Mouse (Mus musculus) heart, embryonic 10.5 days (tissue): ENCODE measurements around the gene Lrrc41. TPM values are rescaled to one million over a fixed set of nuclear protein-coding genes. Genes with fewer than 3 reads are reported as not detected.

Source experiments
- DNase-seq: peaks from one replicate; pipeline ENCODE4 v3.0.0-alpha.2; 2017; ENCODE audit warnings: low spot score
- H3K27ac ChIP-seq: fragments of 300-500 bp; sonication (generic); 2 replicates; pipeline ENCODE4 v1.5.1; 2016; ENCODE audit warnings: mild to moderate bottlenecking
- H3K27me3 ChIP-seq: fragments of 300-500 bp; sonication (generic); 2 replicates; pipeline ENCODE4 v1.6.1; 2016; ENCODE audit warnings: mild to moderate bottlenecking; ENCODE audit not compliant: poor library complexity, insufficient read depth, severe bottlenecking
- H3K36me3 ChIP-seq: fragments of 300-500 bp; sonication (generic); 2 replicates; pipeline ENCODE4 v1.6.1; 2016; ENCODE audit warnings: mild to moderate bottlenecking, moderate library complexity
- H3K4me1 ChIP-seq: fragments of 300-500 bp; sonication (generic); 2 replicates; pipeline ENCODE4 v1.6.1; 2016; ENCODE audit warnings: mild to moderate bottlenecking
- H3K4me3 ChIP-seq: fragments of 300-500 bp; sonication (generic); 2 replicates; pipeline ENCODE4 v1.5.1; 2016; ENCODE audit warnings: mild to moderate bottlenecking, moderate library complexity
- H3K9me3 ChIP-seq: fragments of 300-500 bp; sonication (generic); 2 replicates; pipeline ENCODE4 v1.6.1; 2016; ENCODE audit warnings: mild to moderate bottlenecking, moderate library complexity
- WGBS: fragments of 180-500 bp; shearing (Covaris S2); methylation state at CpG from one replicate; pipeline ENCODE4 v1.1.7; 2016; 5-methylcytosine and 5-hydroxymethylcytosine counted together
- polyA plus RNA-seq: library from polyadenylated mRNA; unstranded; fragments of >200 nt; fragmentation: Nextera tagmentation; extraction: Ambion mirVana; gene quantifications from 2 replicates; pipeline ENCODE4 v1.2.1, GENCODE M21; 2016

Gene Lrrc41
- polyA plus RNA-seq, 1 experiment from 2014 or later: 77.9 TPM

GRCm38 (mm10) chr4:116059012-116059726, 15.9 kb upstream of the Lrrc41 start:
- no peak for DNase-seq
- no peaks in the 10 kb centered on the region for H3K9me3 ChIP-seq
- WGBS: 72% methylated on average over 5 of the region's 5 CpGs
- no peaks in the 10 kb centered on the region for H3K4me1 ChIP-seq
- H3K36me3 ChIP-seq: no peaks in the 10 kb centered on the region
- no peak overlapping the region for H3K4me3 ChIP-seq
- H3K27me3 ChIP-seq: no peaks in the 10 kb centered on the region
- H3K27ac ChIP-seq: no peak overlapping the region

- Histone ChIP-seq H3K4me1 (no peaks in the 10 kb centered on the region), H3K27me3 (no peaks in the 10 kb centered on the region), H3K36me3 (peaks cover 34% of the 10 kb centered on the region), H3K4me3 (no peak overlapping the region), H3K27ac (no peak overlapping the region), H3K9me3 (no peaks in the 10 kb centered on the region)
- DNase-seq: no peak
- WGBS: 6% methylated on average over 1 of the region's 1 CpGs
Measured at GRCm38 (mm10) chr4:116063855-116064254, 11.2 kb upstream of the Lrrc41 start.

- peaks cover 54% of the 10 kb centered on the region for H3K36me3 ChIP-seq
- no peak for DNase-seq
- no peaks in the 10 kb centered on the region for H3K9me3 ChIP-seq
- H3K27me3 ChIP-seq: no peaks in the 10 kb centered on the region
- WGBS: 86% methylated on average over 6 of the region's 6 CpGs
- no peak overlapping the region for H3K27ac ChIP-seq
- peaks cover 18% of the 10 kb centered on the region; the same call in 1 of the 2 replicates for H3K4me1 ChIP-seq
- no peak overlapping the region for H3K4me3 ChIP-seq
Measured at GRCm38 (mm10) chr4:116070116-116070515, 5.0 kb upstream of the Lrrc41 start.

- H3K36me3 ChIP-seq: peaks cover 28% of the 10 kb centered on the region
- H3K9me3 ChIP-seq: no peaks in the 10 kb centered on the region
- 55% methylated on average over 4 of the region's 4 CpGs for WGBS
- H3K27ac ChIP-seq: no peak overlapping the region
- DNase-seq: no peak
- H3K4me1 ChIP-seq: peaks cover 35% of the 10 kb centered on the region
- H3K27me3 ChIP-seq: no peaks in the 10 kb centered on the region
- H3K4me3 ChIP-seq: peak overlapping the region; percentile 99
Measured at GRCm38 (mm10) chr4:116073146-116073545, 1.9 kb upstream of the Lrrc41 start.

- no peak for DNase-seq
- WGBS: 2% methylated on average over 8 of the region's 8 CpGs
- Histone ChIP-seq H3K4me1 (peaks cover 35% of the 10 kb centered on the region), H3K4me3 (peak overlapping the region; percentile 99), H3K36me3 (peaks cover 18% of the 10 kb centered on the region), H3K27ac (peak overlapping the region; percentile 99), H3K27me3 (no peaks in the 10 kb centered on the region), H3K9me3 (no peaks in the 10 kb centered on the region)
Measured at GRCm38 (mm10) chr4:116074145-116074675, 859 bp upstream of the Lrrc41 start.

- Histone ChIP-seq H3K27ac (peak overlapping the region; percentile 99), H3K4me3 (peak overlapping the region; percentile 99), H3K9me3 (no peaks in the 10 kb centered on the region), H3K4me1 (peaks cover 35% of the 10 kb centered on the region), H3K36me3 (peaks cover 16% of the 10 kb centered on the region), H3K27me3 (no peaks in the 10 kb centered on the region)
- DNase-seq: peak; percentile 90
- WGBS: under 1% methylated on average over 77 of the region's 77 CpGs
Measured at GRCm38 (mm10) chr4:116075631-116076368, 731 bp downstream of the Lrrc41 start.

- peaks cover 35% of the 10 kb centered on the region for H3K4me1 ChIP-seq
Measured at GRCm38 (mm10) chr4:116076369-116077231, 1.5 kb downstream of the Lrrc41 start.

GRCm38 (mm10) chr4:116077240-116078095, 2.4 kb downstream of the Lrrc41 start:
- H3K27ac ChIP-seq: peak overlapping the region; percentile 99
- H3K27me3 ChIP-seq: no peaks in the 10 kb centered on the region
- 44% methylated on average over 3 of the region's 3 CpGs for WGBS
- no peaks in the 10 kb centered on the region for H3K9me3 ChIP-seq
- H3K36me3 ChIP-seq: peaks cover 32% of the 10 kb centered on the region
- H3K4me1 ChIP-seq: peaks cover 31% of the 10 kb centered on the region
- H3K4me3 ChIP-seq: peak overlapping the region; percentile 99
- no peak for DNase-seq

More at GRCm38 (mm10) chr4:116076369-116077231, 1.5 kb downstream of the Lrrc41 start:
- under 1% methylated on average over 37 of the region's 37 CpGs for WGBS
- peak; percentile 90 for DNase-seq
- peak overlapping the region; percentile 99 for H3K27ac ChIP-seq
- H3K27me3 ChIP-seq: no peaks in the 10 kb centered on the region
- no peaks in the 10 kb centered on the region for H3K9me3 ChIP-seq
- H3K36me3 ChIP-seq: peaks cover 23% of the 10 kb centered on the region
- peak overlapping the region; percentile 99 for H3K4me3 ChIP-seq

GRCm38 (mm10) chr4:116088510-116089249, 13.6 kb downstream of the Lrrc41 start:
- H3K27me3 ChIP-seq: no peaks in the 10 kb centered on the region
- 85% methylated on average over 23 of the region's 23 CpGs for WGBS
- peaks cover 92% of the 10 kb centered on the region for H3K36me3 ChIP-seq

GRCm38 (mm10) chr4:116096291-116096690, 21.2 kb downstream of the Lrrc41 start:
- Histone ChIP-seq H3K9me3 (no peaks in the 10 kb centered on the region), H3K4me1 (no peaks in the 10 kb centered on the region), H3K27ac (no peak overlapping the region), H3K4me3 (no peak overlapping the region), H3K27me3 (no peaks in the 10 kb centered on the region), H3K36me3 (peaks cover 100% of the 10 kb centered on the region)
- WGBS: 89% methylated on average over 10 of the region's 10 CpGs
- no peak for DNase-seq

More at GRCm38 (mm10) chr4:116088510-116089249, 13.6 kb downstream of the Lrrc41 start:
- Histone ChIP-seq H3K27ac (no peak overlapping the region), H3K4me1 (no peaks in the 10 kb centered on the region), H3K9me3 (no peaks in the 10 kb centered on the region), H3K4me3 (no peak overlapping the region)
- no peak for DNase-seq

- Histone ChIP-seq H3K36me3 (peaks cover 99% of the 10 kb centered on the region), H3K9me3 (no peaks in the 10 kb centered on the region), H3K4me3 (no peak overlapping the region), H3K27ac (no peak overlapping the region), H3K4me1 (no peaks in the 10 kb centered on the region), H3K27me3 (no peaks in the 10 kb centered on the region)
- DNase-seq: no peak
- WGBS: 79% methylated on average over 8 of the region's 8 CpGs
Measured at GRCm38 (mm10) chr4:116097211-116097610, 22.1 kb downstream of the Lrrc41 start.
